Mouse (Mus musculus) urinary bladder, adult 18-20 months (tissue): ENCODE measurements around the gene Mbtps2.

Experiments used
- DNase-seq, 2 experiments: peaks; one replicate each; pipeline ENCODE4 v3.0.0; 2022; ENCODE audit warnings: low spot score in 2 of 2, mixed read lengths in 2 of 2

Gene Mbtps2

DNA sequence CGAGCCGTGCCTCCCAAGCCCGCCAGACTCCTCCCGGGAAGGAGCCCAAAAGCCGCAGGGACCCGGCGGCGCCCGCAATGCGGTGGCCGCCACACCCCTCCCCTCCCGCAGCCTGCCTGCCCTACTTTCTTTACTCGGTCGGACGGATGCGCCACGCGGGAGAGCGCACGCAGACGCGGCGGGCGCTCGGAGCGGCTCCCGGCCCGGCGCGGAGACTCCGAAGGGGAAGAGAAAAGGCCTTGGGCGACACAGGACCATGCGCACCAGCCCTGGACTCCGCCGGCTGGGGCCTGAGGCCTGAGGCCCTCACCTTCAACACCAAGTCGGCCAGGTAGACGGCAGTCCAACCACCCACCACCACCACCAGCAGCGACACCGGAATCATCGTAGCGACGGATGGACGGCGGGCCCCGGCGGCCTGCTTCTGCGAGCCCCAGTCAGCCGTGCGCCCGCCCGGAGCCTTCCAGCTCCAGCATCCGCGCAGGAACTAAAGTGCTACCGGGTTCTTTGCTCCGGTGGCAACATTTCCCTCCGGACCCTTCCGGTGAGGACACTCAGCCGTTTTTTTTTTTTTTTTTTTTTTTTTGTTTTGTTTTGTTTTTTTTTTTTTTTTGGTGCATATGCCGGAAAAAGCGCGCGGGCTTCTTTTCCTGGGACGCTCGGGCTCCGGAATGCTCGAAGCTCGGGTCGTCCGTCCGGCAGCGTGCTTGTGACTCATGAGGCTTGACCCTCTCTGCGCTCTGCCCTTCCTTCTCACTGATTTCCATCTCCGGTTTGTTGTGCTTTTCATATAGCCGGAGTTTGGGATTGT lies at the start of gene Mbtps2:
Gene Mbtps2, minus strand, starts transcription at position 530 of the 811 bp plus-strand sequence.
- DNase-seq = peak; percentile 21 to 45

- no peak for DNase-seq
Observed at GRCm38 (mm10) chrX:157646399-157646798, 47.9 kb upstream of the Mbtps2 start.

- no peak for DNase-seq
Observed at GRCm38 (mm10) chrX:157644700-157645099, 46.2 kb upstream of the Mbtps2 start.

DNA sequence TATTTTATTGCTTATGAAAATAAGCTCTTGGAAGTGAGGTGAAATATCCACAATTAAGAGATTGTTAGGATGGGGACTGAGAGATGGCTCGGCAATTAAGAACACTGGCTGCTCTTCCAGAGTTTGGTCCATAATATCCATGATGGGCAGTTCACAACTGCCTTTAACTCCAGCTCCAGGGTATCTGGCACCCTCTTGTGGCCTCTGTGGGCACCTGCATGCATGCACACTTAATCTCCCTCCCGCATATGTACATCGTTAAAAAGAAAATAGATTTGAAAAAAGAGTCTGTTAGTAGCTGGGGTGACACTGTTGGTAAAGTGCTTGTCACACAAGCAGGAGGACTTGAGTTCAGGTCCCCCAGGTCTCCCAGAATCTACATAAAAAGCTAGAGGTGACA lies 45.8 kb upstream of the Mbtps2 start:
- peak in 1 of 2 experiments; percentile 16 for DNase-seq

- no peak for DNase-seq
Observed at GRCm38 (mm10) chrX:157642856-157643255, 44.3 kb upstream of the Mbtps2 start.

DNA sequence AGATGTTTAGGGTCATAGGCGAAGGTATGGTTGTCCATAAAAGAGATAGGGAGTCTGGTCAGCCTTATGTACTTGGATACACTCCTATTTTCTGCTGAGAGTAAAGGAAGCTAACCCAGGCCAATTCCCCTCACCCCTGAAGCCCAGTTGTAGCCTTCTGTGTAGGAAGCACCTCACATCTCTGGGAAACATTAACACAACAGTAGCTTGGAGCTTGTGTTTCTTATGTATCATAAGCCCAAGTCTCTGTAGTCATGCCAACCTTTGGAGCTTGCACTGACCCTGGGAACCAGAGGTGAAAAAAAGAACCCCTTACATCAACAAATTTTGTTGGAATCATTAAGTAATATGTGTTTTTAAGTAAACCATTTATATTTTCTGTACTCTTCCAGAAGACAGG lies 38.7 kb upstream of the Mbtps2 start:
- DNase-seq = no peak

- no peak for DNase-seq
Observed at GRCm38 (mm10) chrX:157633676-157634414, 35.3 kb upstream of the Mbtps2 start.

GRCm38 (mm10) chrX:157630341-157630740 lies 31.8 kb upstream of the Mbtps2 start:
- DNase-seq = no peak

DNA sequence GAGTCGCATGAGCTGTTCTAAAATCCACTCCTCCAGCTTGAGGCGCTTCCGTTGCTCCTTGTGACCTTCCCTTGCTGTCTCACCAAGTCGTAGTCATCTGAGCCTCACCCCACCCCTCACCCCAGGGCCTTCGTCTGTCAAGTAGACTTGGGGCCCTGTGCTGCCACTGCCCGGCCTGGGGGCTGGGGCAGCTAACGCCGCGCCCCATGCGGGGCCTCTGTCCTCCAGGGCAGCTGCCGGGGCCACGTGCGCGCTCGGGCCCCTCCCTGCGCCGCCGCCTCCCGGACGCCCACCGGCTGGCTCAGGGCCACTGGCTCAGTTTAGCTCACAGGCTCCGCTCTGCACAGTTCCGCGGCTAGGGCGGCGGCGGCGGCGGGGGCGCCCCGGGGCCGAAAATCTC lies 14.4 kb upstream of the Mbtps2 start:
- no peak for DNase-seq

GRCm38 (mm10) chrX:157601450-157601849 lies 2.9 kb upstream of the Mbtps2 start:
- no peak for DNase-seq

GRCm38 (mm10) chrX:157597585-157598185 lies 830 bp downstream of the Mbtps2 start:
- DNase-seq = no peak

GRCm38 (mm10) chrX:157596802-157597201 lies 1.7 kb downstream of the Mbtps2 start:
- no peak for DNase-seq

DNA sequence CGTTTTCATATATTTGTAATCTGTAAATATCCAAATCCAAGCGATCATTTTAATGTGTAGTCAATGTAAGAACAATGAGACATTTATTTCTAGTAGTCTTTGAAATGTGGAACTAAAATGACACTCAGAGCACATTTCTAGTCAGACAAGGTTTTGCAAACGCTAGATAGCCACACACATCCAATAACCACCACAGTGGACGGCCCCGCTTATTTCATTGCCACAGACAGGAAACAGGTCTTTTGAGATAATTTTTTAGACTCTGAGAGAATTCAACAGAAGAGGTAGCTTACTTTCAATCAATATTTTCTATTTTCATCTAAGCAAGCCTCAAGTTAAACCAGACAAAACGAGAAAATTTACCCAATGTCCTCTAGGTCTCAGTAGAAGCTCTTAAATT lies 2.6 kb downstream of the Mbtps2 start:
- DNase-seq = no peak

GRCm38 (mm10) chrX:157594606-157595005 lies 3.9 kb downstream of the Mbtps2 start:
- DNase-seq = no peak

GRCm38 (mm10) chrX:157587001-157587400 lies 11.5 kb downstream of the Mbtps2 start:
- no peak for DNase-seq

DNA sequence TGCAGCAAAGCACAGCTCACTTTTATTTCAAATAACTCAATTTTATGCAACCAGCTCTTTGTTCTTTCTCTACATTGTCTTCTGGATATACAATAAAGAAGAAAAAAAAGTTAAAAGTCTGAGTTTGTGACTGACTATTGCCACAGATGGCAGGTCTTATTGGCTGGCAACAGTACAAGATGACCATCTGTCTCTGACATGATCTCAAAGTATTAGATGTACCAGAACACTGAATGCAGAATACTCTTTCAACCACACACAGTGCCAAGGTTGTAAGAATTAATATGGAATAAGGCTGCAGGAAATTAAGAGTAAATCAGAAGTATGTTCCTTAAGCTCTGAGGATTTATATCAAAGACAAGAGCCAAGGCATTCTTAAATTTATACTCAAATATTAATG lies 12.1 kb downstream of the Mbtps2 start:
- DNase-seq = no peak

- DNase-seq = no peak
Observed at GRCm38 (mm10) chrX:157579108-157579614, 19.4 kb downstream of the Mbtps2 start.

GRCm38 (mm10) chrX:157574683-157575082 lies 23.8 kb downstream of the Mbtps2 start:
- DNase-seq = no peak

GRCm38 (mm10) chrX:157568840-157569239 lies 29.7 kb downstream of the Mbtps2 start, which contains the start of gene Yy2:
TSS of gene Yy2 (minus strand) at chrX:157568985.
- no peak for DNase-seq

GRCm38 (mm10) chrX:157563794-157564193 lies 34.7 kb downstream of the Mbtps2 start:
- DNase-seq = no peak

GRCm38 (mm10) chrX:157547082-157547481 lies 51.4 kb downstream of the Mbtps2 start:
- DNase-seq = no peak

- no peak for DNase-seq
Observed at GRCm38 (mm10) chrX:157506400-157506799, 92.1 kb downstream of the Mbtps2 start.
